Mouse (Mus musculus) megakaryocyte progenitor cell, adult 5-6 weeks (primary cell): ENCODE results near the gene Borcs7. TPM values are rescaled to one million over a fixed set of nuclear protein-coding genes. Genes with fewer than 3 reads are reported as not detected.
A peak's percentile ranks its signal among the peaks of the same experiment; 100 is the strongest.
"Not testable (repeated sequence)": the region's sequence is repeated elsewhere in the genome, so short reads cannot be mapped to it uniquely, and the experiment has no call there.

Source experiments
- ATAC-seq: replicated peaks from 2 replicates; pipeline ENCODE4 v1.8.0; 2016; ENCODE audit warnings: mild to moderate bottlenecking, moderate TSS enrichment, inconsistent platforms; ENCODE audit not compliant: poor library complexity
- total RNA-seq, 2 experiments: library from RNA; stranded (forward) in 1 of 2; stranded (reverse) in 1 of 2; fragments of 157-497, 149-512 nt in 1 of 2; fragments of 200-1000 nt in 1 of 2; gene quantifications; 2 replicates each; pipeline versions ENCODE4 v1.2.3 to v1.2.4; 2015 to 2017

Borcs7 gene
- total RNA-seq, 2 experiments from 2014 or later = 4.6 to 14.1 TPM

- peak; percentile 32; the same call in 1 of the 2 replicates for ATAC-seq
These were observed 17.8 kb downstream of the Borcs7 start, which contains the start of gene As3mt for GRCm38 (mm10) chr19:46707296-46708151. TSS of gene As3mt (plus strand) at chr19:46707458.

- ATAC-seq = no peak
These were observed 20.9 kb downstream of the Borcs7 start for GRCm38 (mm10) chr19:46710614-46711013.

- no peak for ATAC-seq
These were observed 24.5 kb downstream of the Borcs7 start for GRCm38 (mm10) chr19:46714234-46714633.

DNA sequence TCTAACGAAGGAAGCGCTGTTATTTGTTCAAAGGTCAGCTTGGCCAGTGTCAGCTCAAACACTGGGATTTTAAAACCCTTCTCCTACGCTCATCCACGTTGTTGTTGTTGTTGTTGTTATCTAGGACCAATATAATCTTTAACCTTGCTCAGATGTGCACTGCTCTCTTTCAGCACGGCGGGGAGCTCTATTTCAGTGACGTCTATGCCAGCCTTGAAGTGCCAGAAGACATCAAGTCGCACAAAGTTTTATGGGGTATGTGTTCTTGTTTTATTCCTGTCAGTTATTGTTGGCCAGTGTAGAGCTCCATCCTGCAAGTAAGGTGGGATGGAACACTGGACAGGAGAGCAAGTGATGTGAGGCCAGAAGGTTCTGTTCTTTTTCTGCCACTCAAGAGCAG lies 25.3 kb downstream of the Borcs7 start:
- ATAC-seq = no peak

- no peak for ATAC-seq
These were observed 28.4 kb downstream of the Borcs7 start for GRCm38 (mm10) chr19:46718150-46718549.

- ATAC-seq = no peak
These were observed 34.7 kb downstream of the Borcs7 start for GRCm38 (mm10) chr19:46724411-46724810.

DNA sequence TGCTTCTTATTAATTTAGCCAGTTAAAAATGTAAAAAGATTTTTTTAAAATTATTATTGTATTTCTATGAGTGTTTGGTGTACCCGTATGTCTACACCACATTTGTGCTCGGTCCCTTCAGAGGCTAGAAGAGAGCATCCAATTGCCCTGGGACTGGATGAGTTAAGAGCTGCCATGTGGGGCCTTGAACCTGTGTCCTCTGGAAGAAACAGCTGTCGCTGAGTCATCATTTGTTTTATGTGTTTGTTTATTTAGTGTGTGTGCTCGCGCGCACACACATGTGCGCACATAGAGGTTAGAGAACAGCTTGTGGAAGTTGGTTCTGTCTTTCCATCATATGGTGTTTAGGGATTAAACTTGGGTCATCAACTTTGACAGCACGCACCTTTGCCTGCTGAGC lies 36.4 kb downstream of the Borcs7 start:
- no peak for ATAC-seq

GRCm38 (mm10) chr19:46727140-46727736 lies 37.5 kb downstream of the Borcs7 start:
- no peak for ATAC-seq

GRCm38 (mm10) chr19:46727945-46728540 lies 38.3 kb downstream of the Borcs7 start:
- ATAC-seq = peak; percentile 91

DNA sequence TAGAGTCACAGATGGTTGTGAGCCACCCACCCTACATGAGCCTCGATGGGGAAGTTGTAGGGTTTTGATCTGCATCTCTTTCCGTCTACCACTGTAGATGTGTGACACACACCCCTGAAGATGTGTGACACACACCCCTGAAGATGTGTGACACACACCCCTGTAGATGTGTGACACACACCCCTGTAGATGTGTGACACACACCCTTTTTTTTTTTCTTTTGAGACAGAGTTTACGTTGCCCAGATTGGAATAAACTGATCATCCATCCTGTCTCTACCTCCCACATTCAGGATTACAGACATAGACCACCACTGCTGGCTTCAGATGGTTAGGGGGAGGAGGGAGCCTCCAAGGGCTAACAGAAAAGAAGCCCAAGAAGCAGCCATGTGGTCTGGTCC lies 39.2 kb downstream of the Borcs7 start:
- no peak for ATAC-seq

GRCm38 (mm10) chr19:46731351-46731750 lies 41.6 kb downstream of the Borcs7 start:
- no peak for ATAC-seq

DNA sequence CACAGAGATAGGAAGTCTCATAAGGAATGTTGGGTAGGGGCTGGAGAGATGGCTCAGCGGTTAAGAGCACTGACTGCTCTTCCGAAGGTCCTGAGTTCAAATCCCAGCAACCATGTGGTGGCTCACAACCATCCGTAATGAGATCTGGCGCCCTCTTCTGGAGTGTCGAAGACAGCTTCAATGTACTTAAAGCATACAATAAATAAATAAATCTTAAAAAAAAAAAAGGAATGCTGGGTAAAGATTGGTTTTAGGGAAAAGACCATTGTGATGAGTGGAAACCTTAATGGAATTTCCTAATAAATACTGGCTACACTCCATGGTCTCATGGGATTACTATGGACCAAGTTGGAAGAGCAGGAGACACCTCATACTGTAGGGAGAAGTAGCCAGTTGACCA lies 43.0 kb downstream of the Borcs7 start:
- not testable (repeated sequence) for ATAC-seq

- no peak for ATAC-seq
These were observed 43.9 kb downstream of the Borcs7 start for GRCm38 (mm10) chr19:46733626-46734025.

- no peak for ATAC-seq
These were observed 45.5 kb downstream of the Borcs7 start for GRCm38 (mm10) chr19:46735241-46735640.

DNA sequence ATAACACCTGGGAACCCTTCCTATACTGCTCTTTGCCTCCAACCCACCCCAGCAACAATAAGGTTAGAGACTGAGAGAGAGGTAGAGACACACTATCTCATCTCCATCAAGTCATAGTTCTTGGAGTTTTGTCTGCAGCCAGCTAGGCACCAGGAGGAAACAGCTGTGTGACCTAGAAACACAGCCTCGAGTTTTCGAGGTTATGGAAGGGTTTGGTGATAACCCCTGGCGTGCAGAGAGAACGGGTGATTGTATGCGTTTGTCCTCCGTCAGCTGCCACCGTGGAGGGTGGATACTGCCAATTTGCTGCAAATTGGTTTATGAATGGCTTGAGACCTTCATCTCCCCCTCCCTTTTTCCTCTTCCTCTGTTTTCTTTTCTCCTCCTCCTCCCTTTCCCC lies 47.4 kb downstream of the Borcs7 start:
- ATAC-seq = no peak

DNA sequence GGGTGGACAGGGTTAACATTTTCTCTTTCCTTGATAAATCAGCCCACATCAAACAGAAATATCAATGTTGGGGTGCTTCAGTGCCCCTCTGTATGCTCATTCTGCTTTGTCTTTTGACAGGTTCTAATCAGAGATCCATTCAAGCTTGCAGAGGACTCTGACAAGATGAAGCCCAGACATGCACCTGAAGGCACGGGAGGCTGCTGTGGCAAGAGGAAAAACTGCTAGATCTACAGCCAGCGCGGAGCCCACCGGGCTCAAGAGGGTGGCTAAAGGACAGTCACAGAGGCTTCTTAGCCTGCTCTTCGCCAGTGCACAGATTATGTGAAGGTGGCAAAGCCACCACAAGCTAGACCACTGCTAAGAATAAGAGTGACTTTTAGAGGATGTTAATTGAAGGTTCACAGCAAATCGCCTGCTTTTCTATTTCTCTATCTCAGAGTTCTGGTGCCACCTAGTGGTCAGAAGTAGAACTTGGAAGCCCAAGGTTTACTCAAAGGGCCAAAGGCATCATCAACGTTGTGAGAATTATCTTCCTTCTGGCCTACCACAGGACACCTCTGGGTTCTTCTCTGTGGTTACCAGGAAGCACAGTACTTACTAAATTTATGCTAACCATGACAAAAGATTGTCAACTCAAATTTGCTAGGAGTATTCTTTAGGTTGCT lies 50.8 kb downstream of the Borcs7 start:
- peak; percentile 89 for ATAC-seq

DNA sequence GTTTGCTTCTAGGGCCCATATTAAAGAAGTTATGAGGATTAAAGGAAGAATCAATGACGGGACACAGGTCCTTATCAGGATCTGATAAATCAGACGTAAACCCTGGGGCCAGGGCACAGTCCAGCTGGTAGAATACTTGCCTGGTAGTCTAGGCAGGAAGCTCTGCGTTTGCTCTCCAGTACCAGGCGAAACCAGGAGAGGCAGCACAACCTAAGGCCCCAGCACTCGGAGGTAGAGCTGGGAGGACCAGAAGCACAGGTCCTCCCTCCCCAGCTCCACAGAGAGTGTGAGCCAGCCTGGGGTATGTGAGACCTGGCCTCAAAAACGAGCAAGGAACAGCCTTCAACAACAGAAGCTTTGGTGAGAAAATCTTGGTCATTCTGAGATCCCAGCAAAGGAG lies 51.9 kb downstream of the Borcs7 start:
- ATAC-seq = peak; percentile 52; the same call in 1 of the 2 replicates

- no peak for ATAC-seq
These were observed 55.0 kb downstream of the Borcs7 start for GRCm38 (mm10) chr19:46744681-46745080.

- no peak for ATAC-seq
These were observed 58.1 kb downstream of the Borcs7 start for GRCm38 (mm10) chr19:46747799-46748198.

DNA sequence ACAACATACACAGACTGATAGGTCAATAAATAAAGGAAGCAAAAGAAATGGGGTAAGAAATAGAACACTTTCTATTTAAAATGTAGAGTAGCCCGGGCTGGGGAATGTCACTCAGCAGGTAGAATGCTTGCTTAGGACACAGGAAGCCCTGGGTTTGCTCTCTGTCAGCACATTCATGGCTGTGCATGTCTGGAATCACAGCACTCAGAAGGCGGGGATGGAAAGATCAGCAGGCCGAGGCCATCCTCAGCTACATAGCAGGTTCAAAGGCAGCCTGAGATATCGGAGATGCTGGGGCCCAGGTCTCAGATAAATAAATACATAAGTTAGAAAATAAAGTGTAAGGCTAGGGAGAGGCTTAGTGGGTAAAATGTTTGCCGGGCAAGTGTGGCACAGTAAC lies 62.5 kb downstream of the Borcs7 start:
- ATAC-seq = no peak
